Mouse (Mus musculus): Measurements from ENCODE around the gene Cox20.

Gene Cox20

GRCm38 (mm10) chr1:178318389-178319184 lies at the start of gene Cox20:
Gene Cox20, plus strand, starts transcription at chr1:178319130.
- in situ Hi-C loops (cut with MboI; ENCODE audit: unreplicated experiment in 2 of 2), result loop anchor here (5.0 to 10.0 kb wide), 5 partner anchors 49 to 524 kb away; partner anchors contain the start of genes Adss (in 1 of the 2), Desi2 (in 1 of the 2) and Efcab2 (in 1 of the 2)

DNA sequence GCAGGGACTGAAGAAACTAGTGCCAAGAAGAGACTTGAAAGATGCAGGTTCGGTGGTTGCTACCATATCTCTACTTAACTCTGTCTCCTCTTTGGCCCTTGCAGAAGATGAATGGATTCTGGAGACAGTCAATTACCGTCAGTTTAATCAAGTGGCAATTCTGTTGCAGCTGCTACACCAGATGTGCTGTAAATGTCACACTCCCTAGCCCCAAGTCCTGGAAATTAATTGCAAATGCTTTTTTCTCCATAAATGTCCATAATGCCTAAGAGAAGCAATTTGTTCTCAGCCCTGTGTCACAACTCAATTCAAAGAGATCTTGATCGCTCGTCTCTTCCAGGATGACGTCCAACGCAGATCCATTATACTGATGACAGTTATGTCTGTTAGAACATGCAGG lies 48.3 kb upstream of the Cox20 start:
- in situ Hi-C loops (cut with MboI; ENCODE audit: unreplicated experiment in 2 of 2), result no loop called here

DNA sequence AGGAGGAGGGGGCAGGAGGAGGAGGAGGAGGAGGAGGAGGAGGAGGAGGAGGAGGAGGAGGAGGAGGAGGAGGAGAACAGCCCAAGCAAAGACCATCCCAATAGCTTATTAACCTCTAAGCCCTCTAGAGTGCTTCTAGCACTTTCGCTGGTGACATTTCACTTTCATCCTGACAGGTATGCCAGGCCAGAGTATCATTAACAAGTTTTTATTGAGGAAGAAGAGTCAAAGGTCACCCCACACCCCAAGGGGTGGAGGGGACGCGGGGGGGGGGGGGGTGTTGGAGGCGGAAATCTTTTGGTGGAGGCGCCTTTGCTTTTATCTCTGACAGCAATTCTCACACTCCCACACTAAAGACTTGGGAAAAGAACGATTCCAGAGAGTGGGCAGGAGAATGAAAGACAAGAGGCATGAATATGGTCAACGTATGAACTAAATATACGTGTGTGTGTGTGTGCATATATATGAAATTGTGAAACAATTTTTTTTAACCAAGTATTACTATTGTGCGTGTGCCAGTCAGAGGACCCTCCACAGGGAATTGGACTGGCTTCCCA lies 43.7 kb upstream of the Cox20 start:
- in situ Hi-C loops (cut with MboI; ENCODE audit: unreplicated experiment in 2 of 2), result loop anchor here (25.0 kb wide), 2 partner anchors 862 to 962 kb away; no protein-coding TSS in a partner anchor

GRCm38 (mm10) chr1:178275738-178276053 lies 43.2 kb upstream of the Cox20 start:
- in situ Hi-C loops (cut with MboI; ENCODE audit: unreplicated experiment in 2 of 2), result loop anchor here (25.0 kb wide), 2 partner anchors 862 to 962 kb away; no protein-coding TSS in a partner anchor

DNA sequence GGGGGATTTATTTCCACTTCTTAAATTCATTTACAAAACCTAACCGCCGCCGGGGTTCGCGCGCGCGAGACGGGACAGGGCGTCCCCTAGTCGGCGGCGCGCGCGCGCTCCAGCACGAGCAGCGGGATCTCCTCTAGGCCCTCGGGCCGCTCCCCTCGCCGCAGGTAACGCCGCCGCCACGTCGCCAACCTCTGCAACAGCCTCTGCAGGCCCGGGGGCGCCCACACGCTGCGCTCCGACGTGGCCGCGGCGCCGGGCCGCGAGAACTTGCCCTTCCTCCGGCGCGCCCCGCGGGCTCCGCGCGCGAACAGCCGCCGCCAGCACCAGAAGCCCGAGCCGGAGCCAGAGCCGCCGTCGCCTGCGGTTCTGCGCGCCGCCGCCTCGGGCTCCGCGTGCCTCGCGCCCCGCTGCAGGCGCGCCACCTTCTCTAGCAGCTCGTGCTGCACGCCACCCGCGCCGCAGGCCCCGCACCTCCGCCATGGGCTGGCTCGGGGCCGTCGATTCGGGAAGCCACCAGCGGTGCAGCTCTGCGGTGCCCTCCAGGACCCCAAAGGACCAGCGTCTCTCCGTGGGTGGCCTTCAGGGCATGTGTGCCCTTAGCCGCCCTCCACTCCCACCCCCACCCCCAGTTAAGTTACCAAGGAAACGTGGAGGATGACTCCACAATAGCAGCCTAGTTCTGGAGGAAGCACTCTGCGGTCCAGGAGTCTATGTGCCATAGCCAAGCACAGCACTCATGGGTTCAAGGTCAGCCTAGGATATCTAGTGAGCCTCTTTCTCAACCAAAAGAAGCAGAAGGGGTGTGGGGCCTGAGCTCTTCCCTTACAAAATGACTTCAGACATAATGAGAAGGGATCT lies 42.6 kb upstream of the Cox20 start:
- in situ Hi-C loops (cut with MboI; ENCODE audit: unreplicated experiment in 2 of 2), result loop anchor here (25.0 kb wide), 2 partner anchors 861 to 961 kb away; no protein-coding TSS in a partner anchor

- in situ Hi-C loops (cut with MboI; ENCODE audit: unreplicated experiment in 2 of 2), result loop anchor here (25.0 kb wide), 2 partner anchors 854 to 954 kb away; no protein-coding TSS in a partner anchor
Measured at GRCm38 (mm10) chr1:178283314-178283713, 35.6 kb upstream of the Cox20 start.

GRCm38 (mm10) chr1:178283946-178284720 lies 34.8 kb upstream of the Cox20 start:
- in situ Hi-C loops (cut with MboI; ENCODE audit: unreplicated experiment in 2 of 2), result loop anchor here (25.0 kb wide), 2 partner anchors 853 to 953 kb away; no protein-coding TSS in a partner anchor

DNA sequence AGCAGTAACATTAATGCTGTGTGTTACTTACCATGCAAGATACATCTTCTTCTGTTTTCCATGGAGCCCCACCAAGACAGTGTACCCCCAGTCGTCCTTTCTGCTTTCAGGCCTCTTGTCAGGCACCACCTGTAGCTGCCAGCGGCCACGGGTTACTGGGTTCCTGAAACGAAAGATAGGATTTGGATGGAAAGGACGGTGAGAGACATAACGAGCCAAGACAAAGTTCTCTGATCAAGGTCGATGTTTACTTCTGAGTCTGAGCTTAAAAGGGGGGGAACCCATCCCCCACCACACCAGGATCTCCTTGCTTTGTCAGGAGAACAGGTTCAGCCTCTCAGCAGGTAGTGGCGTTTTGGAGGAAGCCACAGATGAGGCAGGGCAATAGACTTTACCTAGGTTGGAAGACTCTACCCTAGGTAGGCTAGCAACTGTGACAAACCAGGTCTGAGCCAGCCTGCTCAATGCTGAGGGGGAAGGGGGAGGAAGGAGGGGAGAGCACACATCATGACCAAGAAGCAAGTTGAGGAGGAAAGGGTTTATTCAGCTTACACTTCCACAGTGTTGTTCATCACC lies 31.2 kb upstream of the Cox20 start:
- in situ Hi-C loops (cut with MboI; ENCODE audit: unreplicated experiment in 2 of 2), result loop anchor here (25.0 kb wide), 2 partner anchors 850 to 950 kb away; no protein-coding TSS in a partner anchor

GRCm38 (mm10) chr1:178291716-178292115 lies 27.2 kb upstream of the Cox20 start:
- in situ Hi-C loops (cut with MboI; ENCODE audit: unreplicated experiment in 2 of 2), result loop anchor here (10.0 to 25.0 kb wide), 3 partner anchors 347 to 946 kb away; no protein-coding TSS in a partner anchor

GRCm38 (mm10) chr1:178294051-178294450 lies 24.9 kb upstream of the Cox20 start:
- in situ Hi-C loops (cut with MboI; ENCODE audit: unreplicated experiment in 2 of 2), result loop anchor here (10.0 to 25.0 kb wide), 3 partner anchors 349 to 943 kb away; no protein-coding TSS in a partner anchor

DNA sequence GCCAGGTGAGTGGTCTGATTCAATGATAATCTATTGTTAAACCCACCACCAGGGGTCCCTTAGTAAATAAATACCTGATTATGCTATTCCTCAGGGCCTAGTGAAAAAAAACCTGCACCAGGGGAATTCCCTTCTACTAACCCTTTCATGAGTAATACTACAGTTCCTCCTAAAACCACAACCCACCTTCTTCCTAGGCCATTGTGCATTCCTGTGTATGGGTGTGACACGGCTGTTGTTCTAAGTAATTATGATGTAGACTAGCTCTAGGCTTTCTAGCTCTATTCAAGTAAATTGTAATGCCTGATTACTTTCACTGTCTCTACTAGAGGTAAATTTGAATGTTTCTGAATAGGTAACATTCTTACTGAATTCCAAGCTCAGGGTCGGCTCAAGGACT lies 17.7 kb upstream of the Cox20 start:
- in situ Hi-C loops (cut with MboI; ENCODE audit: unreplicated experiment in 2 of 2), result loop anchor here (5.0 to 10.0 kb wide), 4 partner anchors 154 to 356 kb away; no protein-coding TSS in a partner anchor

GRCm38 (mm10) chr1:178303425-178303824 lies 15.5 kb upstream of the Cox20 start:
- in situ Hi-C loops (cut with MboI; ENCODE audit: unreplicated experiment in 2 of 2), result loop anchor here (5.0 to 10.0 kb wide), 4 partner anchors 156 to 359 kb away; no protein-coding TSS in a partner anchor

DNA sequence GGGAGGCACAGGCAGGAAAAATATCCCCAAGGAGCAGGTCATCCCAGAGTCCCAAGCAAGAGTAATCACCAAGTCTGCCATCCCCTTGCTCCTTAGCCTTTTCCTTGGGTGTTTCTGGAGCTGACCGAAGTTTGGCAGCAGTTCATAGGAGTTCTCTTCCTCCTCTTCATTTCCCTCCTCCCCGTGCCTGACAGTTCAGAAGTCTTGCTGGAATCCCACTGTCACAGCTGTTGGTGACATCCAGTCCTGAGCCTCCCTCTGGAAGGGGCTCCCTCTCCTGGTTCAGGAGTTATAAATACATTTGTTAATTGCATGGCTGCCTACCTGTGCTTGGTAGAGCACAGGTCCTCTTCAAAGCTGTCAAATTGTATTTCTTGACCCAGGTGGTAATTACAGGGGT lies 9.4 kb upstream of the Cox20 start:
- in situ Hi-C loops (cut with MboI; ENCODE audit: unreplicated experiment in 2 of 2), result loop anchor here (10.0 kb wide), 2 partner anchors 165 to 365 kb away; no protein-coding TSS in a partner anchor

DNA sequence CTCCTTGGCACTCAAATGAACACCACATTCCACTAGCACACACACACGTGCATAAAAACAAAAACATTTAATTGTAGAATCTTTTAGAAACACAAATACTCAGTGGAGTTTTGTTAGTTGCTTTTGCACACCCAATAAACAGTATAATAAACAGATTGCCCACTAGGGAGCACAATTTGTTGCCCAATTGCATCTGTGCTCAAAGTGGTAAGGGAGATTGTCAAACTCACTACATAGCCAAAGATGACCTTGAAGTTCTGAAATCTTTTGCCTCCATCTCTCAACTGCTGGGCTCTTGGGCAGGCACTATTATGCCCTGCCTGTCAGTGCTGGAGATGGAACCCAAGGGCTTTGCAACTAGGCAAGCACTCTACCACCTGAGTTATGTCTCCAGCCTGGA lies 8.8 kb upstream of the Cox20 start:
- in situ Hi-C loops (cut with MboI; ENCODE audit: unreplicated experiment in 2 of 2), result loop anchor here (5.0 to 10.0 kb wide), 4 partner anchors 115 to 515 kb away; partner anchors contain the start of genes Adss (in 1 of the 2) and Desi2 (in 1 of the 2)

DNA sequence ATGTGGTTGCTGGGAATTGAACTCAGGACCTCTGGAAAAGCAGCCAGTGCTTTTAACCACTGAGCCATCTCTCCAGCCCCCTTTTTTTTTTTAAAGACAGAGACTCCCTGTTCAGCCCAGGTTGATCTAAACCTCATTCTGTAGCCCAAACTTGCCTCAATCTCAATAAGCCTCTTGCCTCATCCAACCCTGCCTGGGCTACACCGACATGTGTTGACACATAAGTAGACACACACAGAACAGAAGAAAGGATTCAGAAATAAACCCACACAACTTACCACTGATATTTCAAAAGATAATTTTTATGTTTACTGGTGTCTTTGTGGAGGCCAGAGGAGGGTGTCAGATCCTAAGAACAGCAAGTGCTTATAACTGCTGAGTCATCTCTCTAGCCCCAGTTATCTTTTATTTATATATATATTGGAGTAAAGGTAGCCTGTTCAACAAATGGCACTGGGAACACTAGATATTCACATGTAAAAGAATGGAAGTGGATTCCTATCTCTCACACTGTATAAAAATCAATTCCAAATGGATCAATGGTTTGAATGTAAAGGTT lies 5.8 kb upstream of the Cox20 start:
- in situ Hi-C loops (cut with MboI; ENCODE audit: unreplicated experiment in 2 of 2), result loop anchor here (5.0 to 10.0 kb wide), 4 partner anchors 118 to 518 kb away; partner anchors contain the start of genes Adss (in 1 of the 2) and Desi2 (in 1 of the 2)

- in situ Hi-C loops (cut with MboI; ENCODE audit: unreplicated experiment in 2 of 2), result loop anchor here (5.0 to 10.0 kb wide), 4 partner anchors 119 to 519 kb away; partner anchors contain the start of genes Adss (in 1 of the 2) and Desi2 (in 1 of the 2)
Measured at GRCm38 (mm10) chr1:178314236-178314635, 4.7 kb upstream of the Cox20 start.

- in situ Hi-C loops (cut with MboI; ENCODE audit: unreplicated experiment in 2 of 2), result loop anchor here (5.0 to 10.0 kb wide), 5 partner anchors 50 to 523 kb away; partner anchors contain the start of genes Adss (in 1 of the 2), Desi2 (in 1 of the 2) and Efcab2 (in 1 of the 2)
Measured at GRCm38 (mm10) chr1:178317275-178318001, 1.5 kb upstream of the Cox20 start.

DNA sequence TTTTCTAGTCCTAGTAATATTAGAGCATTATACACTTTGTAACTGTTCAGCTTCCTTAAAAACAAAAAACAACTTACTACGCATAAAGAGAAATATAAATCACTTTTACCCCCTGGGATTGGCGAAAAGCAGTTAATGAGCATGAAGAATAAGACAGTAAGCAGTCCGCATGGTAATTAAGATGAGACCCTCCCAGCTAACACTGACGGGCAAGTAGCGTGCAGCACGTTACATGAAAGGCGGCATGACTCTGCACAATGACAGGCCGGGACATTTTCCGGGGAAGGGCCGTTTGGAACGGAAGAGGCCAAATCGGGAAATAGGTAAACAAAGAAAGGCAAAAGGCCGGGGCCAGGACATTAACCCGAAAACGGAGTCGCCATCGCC lies 935 bp upstream of the Cox20 start:
- in situ Hi-C loops (cut with MboI; ENCODE audit: unreplicated experiment in 2 of 2), result loop anchor here (5.0 to 10.0 kb wide), 5 partner anchors 49 to 523 kb away; partner anchors contain the start of genes Adss (in 1 of the 2), Desi2 (in 1 of the 2) and Efcab2 (in 1 of the 2)

All from v-Abl transformed pro-B cells (cell line).